Mouse (Mus musculus) cerebellum, postnatal 25 days (tissue): ENCODE measurements around the gene Cx3cl1.
A peak's percentile ranks its signal among the peaks of the same experiment; 100 is the strongest.

Experiments
- DNase-seq, 2 experiments: peaks; one replicate each; pipeline ENCODE4 v3.0.0; 2021; ENCODE audit warnings: mixed read lengths in 2 of 2

The Cx3cl1 gene

DNA sequence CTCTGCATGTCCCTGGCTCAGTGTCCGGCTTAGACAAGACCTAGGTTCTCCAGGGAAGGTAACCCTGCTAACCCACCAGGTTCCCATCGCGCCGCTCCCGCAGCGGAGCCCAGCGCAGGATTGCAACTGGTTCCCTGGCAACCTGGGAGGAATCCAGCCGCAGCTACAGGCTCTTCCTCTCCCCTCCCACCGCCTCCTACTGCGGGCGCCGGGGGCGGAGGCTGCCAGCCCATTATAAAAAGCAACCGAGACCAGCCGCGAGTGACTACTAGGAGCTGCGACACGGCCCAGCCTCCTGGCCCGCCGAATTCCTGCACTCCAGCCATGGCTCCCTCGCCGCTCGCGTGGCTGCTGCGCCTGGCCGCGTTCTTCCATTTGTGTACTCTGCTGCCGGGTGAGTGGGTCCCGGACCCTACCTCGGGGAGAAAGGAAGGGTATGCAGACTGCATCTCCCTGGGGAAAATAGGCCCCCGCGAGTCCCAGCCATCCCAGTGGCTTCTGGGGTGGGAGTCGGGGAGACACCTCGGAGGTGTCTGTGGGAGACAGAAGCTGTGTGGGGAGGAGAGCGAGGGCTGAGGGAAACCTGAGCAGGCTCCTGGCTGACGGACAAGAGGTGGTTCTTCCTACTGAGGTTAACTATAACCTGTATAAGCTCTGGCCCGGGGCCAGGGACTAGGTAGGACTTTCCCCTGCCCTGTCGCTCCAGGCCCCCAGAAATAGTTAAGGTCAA, at the start of gene Cx3cl1:
Gene Cx3cl1, plus strand, starts transcription at position 69 of the 730 bp plus-strand sequence.
- peak; percentile 78 for DNase-seq

DNA sequence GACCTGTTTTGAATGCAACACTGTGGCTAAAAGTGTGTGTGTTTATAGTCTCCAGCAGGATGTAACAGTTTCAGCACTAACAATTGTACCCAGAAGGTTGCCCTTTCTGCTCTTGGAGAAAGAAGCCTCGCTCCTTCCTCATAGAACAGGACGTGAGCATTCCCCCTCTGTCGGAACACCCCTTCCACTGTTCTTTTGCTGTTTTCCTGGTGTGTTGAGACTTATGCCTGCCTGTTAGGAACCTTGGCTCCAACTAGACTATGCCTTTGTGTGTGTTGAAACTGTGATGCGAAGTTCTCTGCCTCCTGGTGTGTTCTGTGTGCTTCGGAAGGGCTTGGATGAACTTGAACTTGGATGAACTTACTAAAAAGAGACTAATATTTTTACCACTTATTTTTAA, 45.8 kb upstream of the Cx3cl1 start:
- no peak for DNase-seq

DNA sequence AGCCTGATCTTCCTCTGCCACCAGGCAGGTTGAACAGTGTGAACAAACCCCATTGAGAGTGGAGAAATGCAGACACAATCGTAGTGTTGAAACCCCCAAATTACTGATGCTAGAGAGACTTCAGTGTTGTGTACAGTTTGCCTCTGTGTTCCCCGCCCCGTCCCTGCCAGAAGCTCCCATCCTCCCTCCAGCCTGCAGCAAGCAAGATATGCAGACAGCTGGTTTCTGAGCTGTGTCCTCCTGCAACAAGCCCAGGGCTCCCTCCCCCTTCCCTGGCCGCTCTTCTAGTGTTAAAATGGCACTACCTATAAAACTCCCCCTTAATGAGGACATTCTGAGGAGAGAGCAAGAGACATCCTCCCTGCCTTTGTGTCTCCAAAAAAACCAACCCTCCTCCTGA, 42.5 kb upstream of the Cx3cl1 start:
- no peak for DNase-seq

DNA sequence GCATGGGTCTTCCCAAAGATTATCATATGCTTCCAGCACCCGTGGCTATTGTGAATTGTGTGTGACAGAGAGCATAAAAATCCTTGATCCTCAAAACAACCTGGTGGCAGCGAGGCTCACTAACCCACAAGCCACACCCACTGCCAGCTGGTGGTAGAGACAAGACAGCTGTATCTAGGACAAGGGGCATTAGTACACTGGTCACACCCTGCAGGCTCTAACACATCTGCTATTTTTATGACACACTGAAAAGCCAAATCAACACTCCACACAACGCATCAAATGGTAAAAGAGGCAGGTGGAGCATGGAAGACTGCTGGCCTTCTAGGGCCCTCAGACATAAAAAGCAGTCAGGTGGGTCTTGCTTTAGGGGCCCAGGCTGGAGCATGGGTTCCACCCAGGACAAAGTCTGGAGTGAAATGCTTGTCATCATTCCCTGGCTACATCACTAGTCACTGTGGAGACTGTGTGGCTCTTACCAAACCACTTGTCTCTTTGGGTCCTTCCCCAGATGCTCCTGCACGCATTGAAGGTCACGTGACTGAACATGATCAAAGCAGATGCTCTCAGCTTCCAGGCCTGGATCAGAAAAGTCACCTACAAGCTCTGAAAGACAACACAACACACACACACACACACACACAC, 37.9 kb upstream of the Cx3cl1 start:
- no peak for DNase-seq

DNA sequence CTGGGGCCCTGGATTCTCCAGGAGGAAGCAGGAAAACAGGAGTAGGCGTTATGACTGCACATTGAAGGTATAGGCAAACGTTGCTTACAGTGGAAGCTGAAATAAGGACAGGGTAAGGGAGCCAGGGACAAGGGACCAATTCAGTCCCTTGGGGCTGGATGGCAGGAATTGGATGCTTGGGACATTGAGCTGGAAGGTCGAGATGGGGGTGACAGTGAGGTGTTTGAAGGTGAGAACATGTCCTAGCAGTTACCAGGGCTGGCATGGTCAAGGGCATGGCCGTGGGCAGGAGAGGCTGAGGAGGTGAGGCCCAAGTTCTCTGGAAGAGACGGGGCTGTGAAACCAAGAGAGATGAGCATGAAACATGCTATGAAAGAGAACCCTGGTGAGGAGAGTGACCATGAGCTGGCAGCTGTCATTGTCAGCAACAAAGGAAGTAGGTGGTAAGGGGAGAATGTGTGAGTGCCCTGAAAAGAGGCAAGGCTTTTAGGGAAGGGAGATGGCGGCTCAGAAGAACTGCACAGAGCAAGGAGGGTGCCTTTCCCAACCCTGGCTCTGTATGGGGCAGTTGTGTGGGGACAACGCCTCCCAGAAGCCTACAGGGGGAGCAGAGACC, 37.0 kb upstream of the Cx3cl1 start:
- DNase-seq: no peak

DNA sequence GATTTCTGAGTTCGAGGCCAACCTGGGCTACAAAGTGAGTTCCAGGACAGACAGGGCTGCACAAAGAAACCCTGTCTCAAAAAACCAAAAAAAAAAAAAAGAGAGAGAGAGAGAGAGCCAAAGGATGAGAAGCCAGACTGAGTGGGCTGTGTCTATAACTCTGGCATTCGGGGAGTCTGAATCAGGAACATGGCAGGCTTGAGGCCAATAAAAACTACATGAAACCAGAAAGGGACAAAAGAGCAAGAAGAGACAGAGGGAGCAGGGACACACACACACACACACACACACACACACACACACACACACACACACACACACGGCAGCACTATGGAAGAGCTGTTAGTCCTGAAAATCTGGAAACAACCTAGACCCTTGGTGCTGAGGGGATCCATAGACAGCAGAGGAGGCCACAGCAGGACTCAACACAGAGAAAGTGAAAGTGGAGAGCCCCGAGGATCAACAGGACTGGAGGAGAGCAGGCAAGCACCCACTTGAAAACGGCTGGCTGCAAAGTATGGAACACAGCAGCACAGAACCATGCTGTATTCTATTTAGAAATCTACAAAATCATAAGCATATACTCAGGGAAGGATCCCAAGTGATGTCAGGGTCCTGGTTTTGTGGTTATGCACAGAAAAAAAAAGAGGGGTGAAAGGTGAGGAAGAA, 36.2 kb upstream of the Cx3cl1 start:
- DNase-seq: no peak

DNA sequence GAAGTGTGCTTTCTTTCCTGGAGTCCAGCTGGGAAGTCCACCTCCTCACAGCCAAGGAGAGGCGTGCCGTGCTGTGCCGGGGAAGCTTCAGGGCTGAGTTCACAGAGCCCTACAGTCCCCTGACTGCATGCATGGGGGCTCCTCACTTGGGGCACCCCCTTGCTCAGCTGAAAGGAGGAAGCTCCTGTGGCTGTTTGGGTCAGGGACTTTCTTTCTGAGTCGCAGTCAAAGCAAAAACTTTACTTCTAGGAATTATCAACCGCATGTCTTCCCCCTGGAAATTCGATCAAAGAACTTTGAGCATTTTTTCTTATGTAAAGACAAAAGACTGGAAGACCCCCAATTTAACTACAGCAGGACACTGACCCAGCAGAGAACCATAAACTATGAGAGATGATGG, 32.0 kb upstream of the Cx3cl1 start:
- DNase-seq: no peak

DNA sequence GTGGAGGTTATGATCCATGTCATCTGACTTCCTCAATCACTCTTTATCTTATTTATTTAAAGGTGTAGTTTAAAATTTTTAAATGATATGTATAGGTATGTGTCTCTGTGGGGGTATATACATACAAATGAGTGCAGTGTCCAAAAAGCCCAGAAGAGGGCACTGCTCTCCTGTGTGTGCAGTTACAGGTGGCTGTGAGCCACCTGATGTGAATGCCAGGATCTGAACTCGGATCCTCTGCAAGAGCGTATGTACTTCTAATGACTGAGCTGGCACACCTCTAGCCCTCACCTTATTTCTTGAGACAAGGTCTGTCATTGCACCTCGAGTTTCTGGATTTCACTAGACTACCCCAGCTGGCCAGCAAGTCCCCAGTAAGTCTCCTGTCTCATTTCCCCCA, 31.2 kb upstream of the Cx3cl1 start:
- DNase-seq: no peak

DNA sequence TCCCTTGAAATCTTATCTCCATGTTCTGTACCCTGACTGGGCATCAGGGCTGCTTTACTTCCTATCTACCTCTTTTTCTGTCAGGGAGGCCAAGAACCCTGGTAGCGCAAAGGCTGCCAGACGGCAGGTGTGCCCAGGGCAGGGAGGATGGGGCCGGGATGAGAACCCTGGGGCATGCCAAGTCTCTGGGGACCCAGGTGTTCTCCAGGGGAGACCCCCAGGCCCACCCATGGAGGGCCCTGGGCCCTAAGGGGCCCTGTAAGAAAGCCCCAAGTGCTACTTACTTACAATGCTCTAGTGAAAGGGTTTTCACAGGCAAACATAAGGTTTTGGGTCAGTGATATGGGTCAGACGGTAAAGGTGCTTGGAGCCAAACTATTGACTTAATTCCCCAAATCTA, 30.1 kb upstream of the Cx3cl1 start:
- DNase-seq: no peak

DNA sequence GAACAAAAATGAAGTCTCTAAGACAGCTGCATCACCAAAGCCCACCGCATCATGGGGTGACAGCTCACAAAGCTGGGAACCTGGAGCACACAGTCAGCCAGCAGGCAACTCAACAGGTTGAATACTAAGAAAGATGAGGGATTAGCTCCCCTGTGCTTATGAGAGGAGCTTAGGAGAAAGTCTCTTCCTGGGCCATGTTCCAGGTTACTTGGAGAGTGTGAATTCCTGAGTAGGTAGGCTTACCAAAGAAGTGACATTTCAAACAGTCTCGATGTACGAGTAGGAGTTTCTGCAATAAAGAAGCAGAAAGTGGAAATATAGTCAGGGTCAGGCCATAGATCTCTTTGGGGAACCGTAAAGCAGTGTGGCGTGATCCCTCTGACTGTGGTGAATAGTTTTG, 27.3 kb upstream of the Cx3cl1 start:
- DNase-seq: no peak

DNA sequence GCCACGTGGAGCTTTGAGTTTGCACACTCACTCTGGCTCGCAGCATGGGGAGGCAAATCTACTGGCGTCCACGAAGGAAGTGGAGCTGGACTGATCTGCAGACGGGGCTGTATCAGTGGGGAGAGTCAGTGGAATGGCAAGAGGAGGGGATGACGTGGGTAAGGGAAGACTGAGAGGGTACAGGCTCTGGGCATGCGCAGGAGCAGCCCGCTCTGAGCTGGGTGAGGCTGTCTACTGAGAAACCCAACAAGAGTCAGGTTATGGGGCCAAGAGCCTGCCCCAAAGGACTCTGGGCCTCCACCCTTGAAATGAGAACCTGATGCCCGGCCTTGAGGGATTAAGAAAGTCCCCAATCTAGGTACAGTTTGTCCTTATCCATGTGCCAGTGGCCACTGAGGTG, 26.8 kb upstream of the Cx3cl1 start:
- no peak for DNase-seq

DNA sequence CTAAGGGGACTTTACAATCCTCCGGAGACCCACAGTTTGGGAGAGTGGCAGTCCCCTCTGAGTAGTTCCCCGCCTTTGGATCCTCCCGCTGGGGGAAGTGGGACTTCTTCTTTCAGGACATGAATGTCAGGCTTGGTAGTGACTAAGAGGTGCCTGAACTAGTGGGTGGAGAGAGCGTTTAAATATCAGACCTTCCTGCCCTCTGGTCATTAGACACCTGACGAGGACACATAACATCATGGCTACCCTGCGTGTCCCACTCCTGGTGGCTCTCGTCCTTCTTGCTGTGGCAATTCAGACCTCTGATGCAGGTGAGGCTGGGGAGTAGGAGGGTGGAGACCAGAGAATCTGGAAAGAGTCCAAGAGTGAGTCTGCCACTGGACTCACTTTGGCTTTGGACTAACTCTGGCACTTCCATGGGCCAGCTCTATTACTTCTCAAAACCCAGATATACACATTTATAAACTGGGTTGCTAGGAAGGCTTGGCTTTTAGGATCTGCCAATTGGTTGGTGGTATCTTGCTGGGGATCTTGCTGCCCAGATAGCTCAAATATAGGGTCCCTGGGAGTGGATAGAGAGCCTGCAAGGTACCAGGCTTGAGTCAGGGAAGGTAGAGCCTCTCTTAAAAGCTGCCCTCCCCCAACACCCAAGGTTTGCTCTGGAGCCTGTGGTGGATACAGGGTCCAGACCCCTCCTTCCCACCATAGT, 26.2 kb upstream of the Cx3cl1 start, which contains the start of gene Ccl22:
Gene Ccl22, plus strand, starts transcription at position 115 of the 709 bp plus-strand sequence.
- DNase-seq: no peak

DNA sequence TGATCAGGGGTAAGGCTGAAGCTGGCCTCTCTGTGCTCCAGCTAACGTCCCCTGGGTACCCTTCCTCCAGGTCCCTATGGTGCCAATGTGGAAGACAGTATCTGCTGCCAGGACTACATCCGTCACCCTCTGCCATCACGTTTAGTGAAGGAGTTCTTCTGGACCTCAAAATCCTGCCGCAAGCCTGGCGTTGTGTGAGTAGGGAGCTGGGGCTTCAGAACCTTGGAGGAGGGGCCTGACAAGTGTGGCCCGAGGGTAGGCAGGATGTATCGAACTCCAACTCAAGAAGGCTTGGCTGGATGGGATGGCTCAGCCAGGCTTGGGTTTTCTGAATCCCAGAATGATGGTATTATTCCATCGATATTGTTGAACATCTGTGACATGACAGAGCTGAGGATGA, 25.0 kb upstream of the Cx3cl1 start:
- no peak for DNase-seq

DNA sequence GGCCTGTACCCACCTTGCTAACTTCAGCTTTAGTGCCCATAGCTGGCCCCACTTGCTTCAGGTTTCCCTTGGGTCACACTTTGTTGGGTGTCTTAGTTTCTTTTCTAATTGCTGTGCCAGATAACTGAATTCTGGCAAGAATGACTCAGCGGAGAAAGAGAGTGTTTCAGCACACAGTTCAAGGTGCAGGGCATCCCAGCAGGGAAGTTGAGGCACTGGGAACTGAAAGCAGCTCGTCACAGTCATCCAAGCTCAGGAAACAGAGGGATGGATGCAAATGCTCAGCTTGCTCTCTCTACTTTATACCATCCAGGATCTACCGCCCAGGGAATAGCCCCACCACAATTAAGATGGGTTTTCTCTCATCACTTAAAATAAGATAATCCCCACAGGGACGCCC, 23.4 kb upstream of the Cx3cl1 start:
- no peak for DNase-seq

DNA sequence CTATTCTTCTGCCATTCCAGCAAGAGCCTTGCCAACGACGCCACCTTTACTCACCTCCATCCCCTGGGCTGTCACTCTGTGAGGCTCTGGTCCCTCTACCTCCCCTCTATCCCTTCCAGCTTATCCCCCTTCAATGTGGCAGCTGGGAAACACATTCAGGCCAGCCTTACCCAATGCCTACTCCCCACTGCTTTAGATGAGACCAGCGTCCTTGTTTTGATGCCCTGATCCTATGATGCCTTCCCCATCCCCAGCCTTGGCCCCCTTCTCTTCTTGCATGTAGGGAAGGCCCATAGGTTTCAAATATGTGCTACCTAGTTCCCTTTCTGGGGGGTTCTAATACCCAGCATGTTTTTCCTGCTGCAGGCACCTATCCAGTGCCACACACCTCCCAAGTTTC, 21.9 kb upstream of the Cx3cl1 start:
- no peak for DNase-seq

DNA sequence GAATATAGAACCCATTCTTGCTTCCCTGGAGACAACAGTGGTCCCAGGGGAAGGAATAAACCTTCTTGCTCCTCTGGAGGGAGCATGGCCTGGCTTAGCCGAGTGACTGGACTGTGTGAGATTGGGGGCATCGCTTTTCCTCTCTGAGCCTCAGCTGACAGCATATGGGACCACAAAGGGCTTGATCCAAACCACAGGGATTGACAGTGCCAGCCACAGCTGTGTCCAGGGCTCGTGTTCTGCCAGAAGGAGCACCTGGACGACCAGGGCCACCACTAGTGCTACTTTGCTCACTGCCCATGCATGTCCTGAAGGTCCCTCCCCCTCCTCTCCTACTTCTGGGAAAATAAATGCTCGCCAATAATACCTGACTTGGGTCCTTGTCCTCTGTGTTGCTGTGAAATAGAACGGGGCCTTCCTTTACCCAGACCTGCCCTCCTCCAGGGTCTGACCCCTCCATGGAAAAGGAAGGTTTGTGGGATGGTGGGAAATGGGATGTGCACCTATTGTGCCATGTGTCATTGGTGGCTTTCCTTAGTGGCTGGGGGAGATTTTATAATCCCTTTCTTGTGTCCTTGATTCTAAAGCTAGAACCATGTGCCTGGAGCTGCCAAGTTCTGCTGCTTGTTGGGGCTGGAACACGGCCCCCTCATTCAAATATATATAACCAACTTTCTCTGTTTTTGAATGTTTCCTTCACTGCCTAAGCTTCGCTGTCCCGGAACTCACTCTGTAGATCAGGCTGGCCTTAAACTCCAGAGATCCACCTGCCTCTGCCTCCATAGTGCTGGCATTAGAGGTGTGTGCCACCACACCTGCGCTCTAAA, 20.6 kb upstream of the Cx3cl1 start:
- no peak for DNase-seq

DNA sequence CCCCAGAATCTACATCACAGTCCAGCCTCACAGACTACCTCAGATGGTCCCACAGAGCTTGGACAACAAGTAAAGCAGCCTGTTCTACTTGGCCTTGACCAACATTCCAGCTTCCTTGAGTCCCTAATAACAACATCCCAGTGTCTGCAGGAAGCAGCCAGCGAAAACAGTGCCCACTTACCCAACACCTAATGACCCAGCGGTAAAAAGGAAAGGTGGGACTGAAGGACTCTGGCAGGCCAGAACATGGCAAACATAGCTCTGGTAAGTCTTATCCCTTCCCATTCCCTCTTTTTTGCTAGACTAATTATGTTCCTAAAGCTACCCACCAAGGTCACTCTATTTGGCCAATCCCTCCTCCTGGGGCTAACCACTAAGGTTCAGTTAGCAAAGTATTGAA, 17.8 kb upstream of the Cx3cl1 start:
- DNase-seq: no peak

DNA sequence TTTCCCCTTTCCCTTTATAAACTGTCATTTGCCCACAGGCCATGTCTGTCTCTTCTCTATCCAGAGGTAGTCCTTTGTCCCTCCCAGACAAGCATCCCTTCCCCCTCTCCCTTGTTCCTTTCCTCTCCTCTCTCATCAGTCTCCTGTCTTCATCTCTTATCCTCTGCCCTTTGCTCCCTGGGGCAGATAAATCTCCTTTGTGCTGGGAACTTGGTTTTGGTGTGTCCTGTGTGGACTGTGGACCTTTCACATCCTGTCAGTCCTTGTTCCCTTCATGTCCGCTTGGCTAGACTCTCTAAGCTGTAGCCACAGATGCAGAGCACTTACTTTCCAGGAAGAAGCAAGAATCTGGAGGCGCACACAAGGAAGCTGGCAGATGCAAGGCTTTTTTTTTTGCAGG, 17.3 kb upstream of the Cx3cl1 start:
- DNase-seq: no peak

DNA sequence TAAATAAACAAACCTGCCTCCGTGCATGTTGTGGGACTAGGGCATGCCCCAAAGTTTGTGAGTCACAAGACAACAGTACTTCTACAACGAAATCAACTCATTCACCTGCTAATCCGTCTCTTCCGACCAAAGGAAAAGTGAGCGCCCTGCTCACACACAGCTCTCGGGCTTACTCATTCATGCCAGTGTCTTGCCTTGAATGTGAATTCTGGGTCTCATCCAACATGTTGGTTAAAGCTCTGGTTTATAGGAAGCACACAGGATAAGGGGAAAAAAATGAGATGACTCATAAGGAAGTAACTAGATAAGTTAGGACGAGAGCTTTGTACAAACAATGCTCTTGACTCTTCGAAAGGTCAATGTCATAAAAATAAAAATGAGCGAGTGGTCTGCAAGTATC, 4.8 kb upstream of the Cx3cl1 start:
- DNase-seq: no peak

DNA sequence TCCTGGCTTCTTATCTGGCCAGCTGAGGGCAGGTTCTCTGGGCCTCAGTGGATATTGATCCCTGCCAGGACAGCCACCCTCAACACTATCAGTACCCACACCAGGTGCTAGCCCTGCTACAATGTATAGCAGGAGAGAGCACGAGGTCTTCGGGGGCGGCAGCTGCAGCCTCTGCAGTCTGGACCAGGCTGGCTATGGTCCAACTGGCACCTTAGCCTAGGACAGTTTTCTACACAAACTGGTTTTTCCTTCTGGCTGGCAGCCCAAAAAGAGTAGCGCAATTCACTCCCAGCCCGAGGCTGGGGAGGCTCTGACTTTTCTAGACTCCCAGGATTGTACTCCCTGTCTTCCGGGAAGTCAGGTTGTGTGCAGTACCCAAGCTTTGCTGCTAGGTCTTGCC, 864 bp upstream of the Cx3cl1 start:
- peak in 1 of 2 experiments; percentile 51 for DNase-seq

DNA sequence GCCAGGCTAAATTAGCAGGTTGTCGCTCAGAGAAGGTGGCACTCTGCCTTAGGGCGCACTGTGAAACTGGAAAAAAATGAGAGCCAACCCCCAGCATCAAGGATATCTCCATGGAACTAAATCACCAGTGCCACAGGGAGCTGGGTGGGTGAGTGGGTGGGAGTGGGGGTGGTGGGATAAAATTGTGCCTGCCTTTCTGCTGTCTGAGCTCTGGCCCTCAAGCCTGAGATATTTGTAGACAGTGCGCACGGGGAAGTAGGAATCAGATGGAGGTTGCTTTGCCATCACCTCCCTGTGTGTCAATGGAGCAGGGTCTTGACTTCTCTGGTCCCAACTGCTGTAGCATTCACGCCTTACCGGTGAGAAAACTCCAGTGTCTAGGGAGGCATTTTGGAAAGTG, 1.2 kb downstream of the Cx3cl1 start:
- no peak for DNase-seq

DNA sequence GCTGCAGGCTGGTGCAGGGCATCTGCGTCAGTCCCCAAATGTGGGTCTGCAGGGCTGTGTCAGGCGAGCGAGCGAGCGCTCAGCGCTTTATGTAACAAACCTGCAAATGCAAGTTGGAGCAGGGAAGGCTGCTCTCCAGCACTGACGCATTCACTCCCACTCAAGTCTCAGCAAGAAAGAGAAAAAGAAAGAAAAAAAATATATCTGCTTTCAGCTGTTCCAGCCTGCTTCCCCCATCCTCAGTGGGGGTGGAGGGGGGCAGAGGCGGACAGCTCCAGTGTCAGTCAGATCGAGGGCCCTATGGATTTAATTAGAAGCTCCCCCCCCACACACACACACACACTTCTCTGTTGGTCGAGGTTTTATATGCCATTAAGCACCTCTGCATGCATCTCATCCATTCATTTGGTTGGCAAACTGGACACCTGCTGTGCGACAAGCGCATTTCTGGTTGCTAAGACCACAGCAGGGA, 1.9 kb downstream of the Cx3cl1 start:
- peak; percentile 28 to 42 for DNase-seq
